Mouse (Mus musculus): ENCODE data around the gene Zfp513. TPM values are rescaled to one million over a fixed set of nuclear protein-coding genes. Genes with fewer than 3 reads are reported as not detected.

The Zfp513 gene
- 15.2 and 18.5 TPM in 2 replicates for total RNA-seq (2012; rRNA removed)

- Histone ChIP-seq H3K9ac (ENCODE audit: insufficient read depth, low read depth, low read length, poor library complexity, severe bottlenecking) (peak within 1 kb of the TSS; percentile 95), H3K4me1 (ENCODE audit: control insufficient read depth in 2 of 2, insufficient read depth in 2 of 2, low read length in 2 of 2, poor library complexity in 1 of 2) (peaks cover 3 to 5% of the 10 kb centered on the region in 2 experiments; a peak in 1 of 4 replicates), H3K9me3 (ENCODE audit: control insufficient read depth, insufficient read depth, low read depth, low read length) (no peaks in the 10 kb centered on the region), H3K27ac (ENCODE audit: insufficient read depth, low read depth, low read length, poor library complexity, severe bottlenecking) (peak within 1 kb of the TSS; percentile 87), H3K36me3 (ENCODE audit: control insufficient read depth, insufficient read depth, low read length, poor library complexity, severe bottlenecking) (peaks cover 57% of the 10 kb centered on the region), H3K4me3 (ENCODE audit: insufficient read depth in 1 of 2, low read depth in 1 of 2, low read length in 2 of 2, poor library complexity in 1 of 2, severe bottlenecking in 1 of 2) (peak within 1 kb of the TSS; percentile 79 to 92)
- in situ Hi-C loops (cut with MboI; ENCODE audit: low sequenced_read_pairs in 2 of 2, unreplicated experiment in 2 of 2): no loop called here
- peak; percentile 96 for DNase-seq (ENCODE audit: low read depth, low spot score)
- peak; percentile 83 for TF ChIP-seq CHD2 (IDR thresholded peaks at IDR 0.05; ENCODE audit: low read depth, low read length)
- TF ChIP-seq ZNF384 (IDR thresholded peaks at IDR 0.05; ENCODE audit: low read depth, low read length): no peak
- TF ChIP-seq MAFK (IDR thresholded peaks at IDR 0.05; ENCODE audit: insufficient read depth, low read depth, low read length): 0 out of 2 replicates have a peak, but pooled peaks have one; percentile 39
- TF ChIP-seq HCFC1 (IDR thresholded peaks at IDR 0.05; ENCODE audit: borderline replicate concordance, insufficient read depth, low read length): peak; percentile 91
- TF ChIP-seq ZC3H11A (IDR thresholded peaks at IDR 0.05; ENCODE audit: borderline replicate concordance, low read depth, low read length): no peak
These were observed at the start of gene Zfp513 for GRCm38 (mm10) chr5:31201742-31202590. Gene Zfp513 (minus strand): TSS chr5:31202303.

- Histone ChIP-seq H3K4me3 (ENCODE audit: insufficient read depth in 1 of 2, low read depth in 1 of 2, low read length in 2 of 2, poor library complexity in 1 of 2, severe bottlenecking in 1 of 2) (peak within 1 kb of the TSS; percentile 69 to 75), H3K9ac (ENCODE audit: insufficient read depth, low read depth, low read length, poor library complexity, severe bottlenecking) (peak within 1 kb of the TSS; percentile 53), H3K9me3 (ENCODE audit: control insufficient read depth, insufficient read depth, low read depth, low read length) (no peaks in the 10 kb centered on the region), H3K36me3 (ENCODE audit: control insufficient read depth, insufficient read depth, low read length, poor library complexity, severe bottlenecking) (peaks cover 14% of the 10 kb centered on the region; the same call in 1 of the 2 replicates), H3K27ac (ENCODE audit: insufficient read depth, low read depth, low read length, poor library complexity, severe bottlenecking) (peak within 1 kb of the TSS; percentile 28; the same call in 1 of the 2 replicates), H3K4me1 (ENCODE audit: control insufficient read depth in 2 of 2, insufficient read depth in 2 of 2, low read length in 2 of 2, poor library complexity in 1 of 2) (peaks cover 3 to 30% of the 10 kb centered on the region in 2 experiments; a peak in 3 of 4 replicates)
- TF ChIP-seq MAFK (IDR thresholded peaks at IDR 0.05; ENCODE audit: insufficient read depth, low read depth, low read length) (no peak), HCFC1 (IDR thresholded peaks at IDR 0.05; ENCODE audit: borderline replicate concordance, insufficient read depth, low read length) (no peak), ZNF384 (IDR thresholded peaks at IDR 0.05; ENCODE audit: low read depth, low read length) (no peak), ZC3H11A (IDR thresholded peaks at IDR 0.05; ENCODE audit: borderline replicate concordance, low read depth, low read length) (no peak), CHD2 (IDR thresholded peaks at IDR 0.05; ENCODE audit: low read depth, low read length) (no peak)
- in situ Hi-C loops (cut with MboI; ENCODE audit: low sequenced_read_pairs in 2 of 2, unreplicated experiment in 2 of 2): no loop called here
- peak; percentile 54 for DNase-seq (ENCODE audit: low read depth, low spot score)
These were observed 49.5 kb upstream of the Zfp513 start, which contains the start of gene Krtcap3 for GRCm38 (mm10) chr5:31251541-31252101. Gene Krtcap3 (plus strand): TSS chr5:31251691.

GRCm38 (mm10) chr5:31250716-31251115, 48.6 kb upstream of the Zfp513 start:
- no peak overlapping the region for H3K27ac ChIP-seq (ENCODE audit: insufficient read depth, low read depth, low read length, poor library complexity, severe bottlenecking)
- no peak for TF ChIP-seq ZNF384 (IDR thresholded peaks at IDR 0.05; ENCODE audit: low read depth, low read length)
- no peak for TF ChIP-seq MAFK (IDR thresholded peaks at IDR 0.05; ENCODE audit: insufficient read depth, low read depth, low read length)
- no peak for TF ChIP-seq CHD2 (IDR thresholded peaks at IDR 0.05; ENCODE audit: low read depth, low read length)
- H3K4me3 ChIP-seq (ENCODE audit: insufficient read depth in 1 of 2, low read depth in 1 of 2, low read length in 2 of 2, poor library complexity in 1 of 2, severe bottlenecking in 1 of 2): no peak overlapping the region
- no peaks in the 10 kb centered on the region for H3K9me3 ChIP-seq (ENCODE audit: control insufficient read depth, insufficient read depth, low read depth, low read length)
- in situ Hi-C loops (cut with MboI; ENCODE audit: low sequenced_read_pairs in 2 of 2, unreplicated experiment in 2 of 2): no loop called here
- H3K4me1 ChIP-seq (ENCODE audit: control insufficient read depth in 2 of 2, insufficient read depth in 2 of 2, low read length in 2 of 2, poor library complexity in 1 of 2): peaks cover 3 to 30% of the 10 kb centered on the region in 2 experiments; a peak in 3 of 4 replicates
- no peak for DNase-seq (ENCODE audit: low read depth, low spot score)
- peak overlapping the region; percentile 22; the same call in 1 of the 2 replicates for H3K9ac ChIP-seq (ENCODE audit: insufficient read depth, low read depth, low read length, poor library complexity, severe bottlenecking)
- peaks cover 14% of the 10 kb centered on the region; the same call in 1 of the 2 replicates for H3K36me3 ChIP-seq (ENCODE audit: control insufficient read depth, insufficient read depth, low read length, poor library complexity, severe bottlenecking)

DNA sequence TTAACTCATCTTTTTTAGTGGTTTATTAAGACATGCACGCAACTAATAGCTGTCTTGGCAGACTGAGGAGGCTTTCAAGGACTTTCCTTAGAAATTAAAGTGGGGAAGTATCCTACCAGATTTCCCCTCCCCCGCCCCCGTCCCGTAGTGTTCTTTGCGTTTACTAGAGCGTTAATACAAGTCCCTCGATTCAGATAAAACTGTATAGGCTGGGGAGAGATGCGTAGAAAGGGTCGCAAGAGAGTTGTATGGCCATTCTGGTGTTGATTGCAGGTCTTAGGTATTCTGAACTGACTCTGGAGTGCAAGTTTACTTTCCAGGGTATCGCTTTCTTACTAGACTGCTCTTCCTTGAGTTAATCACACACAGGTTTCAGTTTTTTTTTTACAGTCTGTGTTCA, 40.1 kb upstream of the Zfp513 start:
- TF ChIP-seq CHD2 (IDR thresholded peaks at IDR 0.05; ENCODE audit: low read depth, low read length): no peak
- TF ChIP-seq ZNF384 (IDR thresholded peaks at IDR 0.05; ENCODE audit: low read depth, low read length): no peak
- TF ChIP-seq MAFK (IDR thresholded peaks at IDR 0.05; ENCODE audit: insufficient read depth, low read depth, low read length): no peak
- TF ChIP-seq HCFC1 (IDR thresholded peaks at IDR 0.05; ENCODE audit: borderline replicate concordance, insufficient read depth, low read length): no peak
- no peak for TF ChIP-seq ZC3H11A (IDR thresholded peaks at IDR 0.05; ENCODE audit: borderline replicate concordance, low read depth, low read length)

More for the DNA sequence above, 40.1 kb upstream of the Zfp513 start:
- H3K4me1 ChIP-seq (ENCODE audit: control insufficient read depth in 2 of 2, insufficient read depth in 2 of 2, low read length in 2 of 2, poor library complexity in 1 of 2): peaks cover 0 to 4% of the 10 kb centered on the region in 2 experiments; a peak in 1 of 4 replicates
- no peak overlapping the region for H3K27ac ChIP-seq (ENCODE audit: insufficient read depth, low read depth, low read length, poor library complexity, severe bottlenecking)
- no peaks in the 10 kb centered on the region for H3K9me3 ChIP-seq (ENCODE audit: control insufficient read depth, insufficient read depth, low read depth, low read length)
- no peak overlapping the region for H3K9ac ChIP-seq (ENCODE audit: insufficient read depth, low read depth, low read length, poor library complexity, severe bottlenecking)
- in situ Hi-C loops (cut with MboI; ENCODE audit: low sequenced_read_pairs in 2 of 2, unreplicated experiment in 2 of 2): no loop called here
- peaks cover 4% of the 10 kb centered on the region for H3K36me3 ChIP-seq (ENCODE audit: control insufficient read depth, insufficient read depth, low read length, poor library complexity, severe bottlenecking)
- peak overlapping the region in 1 of 2 experiments; percentile 93; a peak in 2 of 4 replicates for H3K4me3 ChIP-seq (ENCODE audit: insufficient read depth in 1 of 2, low read depth in 1 of 2, low read length in 2 of 2, poor library complexity in 1 of 2, severe bottlenecking in 1 of 2)
- DNase-seq (ENCODE audit: low read depth, low spot score): no peak
